Mouse (Mus musculus) embryonic fibroblast, embryonic 13.5 days (primary cell): ENCODE measurements at regions not wholly inside any gene's neighbourhood (a gene's known extent, or its start where the extent isn't known, plus 50 kb on each side); places are given as distances from the start of the nearest gene placed in this dataset.

ENCODE experiments used
- CTCF ChIP-seq: IDR thresholded peaks from 2 replicates; pipeline ENCODE4 v1.5.1; 2011; ENCODE audit warnings: mild to moderate bottlenecking, control low read depth, low read length, moderate library complexity, borderline replicate concordance; ENCODE audit not compliant: insufficient read depth
- POLR2A ChIP-seq: IDR thresholded peaks from 2 replicates; pipeline ENCODE4 v1.6.1; 2011; ENCODE audit warnings: low read depth, mild to moderate bottlenecking, control low read depth, low read length, moderate library complexity

- TF ChIP-seq POLR2A (no peak), CTCF (no peak)
Measured at GRCm38 (mm10) chr2:128450045-128450444, 141.0 kb upstream of the Spdye4c start.
